Mouse (Mus musculus) brain, embryonic 14.5 days (tissue): ENCODE data around the gene Dand5. TPM values are rescaled to one million over a fixed set of nuclear protein-coding genes. Genes with fewer than 3 reads are reported as not detected.
"Not testable (repeated sequence)": the region's sequence is repeated elsewhere in the genome, so short reads cannot be mapped to it uniquely, and the experiment has no call there.

Experiments used
- DNase-seq: peaks from one replicate; pipeline ENCODE4 v3.0.0-alpha.2; 2011; ENCODE audit warnings: low read depth
- CTCF ChIP-seq: fragments of 200-500 bp; IDR thresholded peaks from 2 replicates; pipeline ENCODE4 v1.5.1; 2012; ENCODE audit warnings: inconsistent platforms, mild to moderate bottlenecking, moderate library complexity, borderline replicate concordance; ENCODE audit not compliant: insufficient read depth, insufficient read length; ENCODE audit errors: extremely low read depth
- POLR2A ChIP-seq: fragments of 200-500 bp; IDR thresholded peaks from 2 replicates; pipeline ENCODE4 v1.6.1; 2012; ENCODE audit warnings: mild to moderate bottlenecking, inconsistent platforms, borderline replicate concordance; ENCODE audit not compliant: poor library complexity, insufficient read depth, insufficient read length, severe bottlenecking; ENCODE audit errors: extremely low read depth
- polyA plus RNA-seq: library from polyadenylated mRNA; depleted of rRNA; stranded (reverse); fragments of >200 nt; gene quantifications from 2 replicates; pipeline ENCODE4 v1.2.3, GENCODE M21; 2012

Dand5 gene
- polyA plus RNA-seq, 1 experiment = 8.9 TPM

DNA sequence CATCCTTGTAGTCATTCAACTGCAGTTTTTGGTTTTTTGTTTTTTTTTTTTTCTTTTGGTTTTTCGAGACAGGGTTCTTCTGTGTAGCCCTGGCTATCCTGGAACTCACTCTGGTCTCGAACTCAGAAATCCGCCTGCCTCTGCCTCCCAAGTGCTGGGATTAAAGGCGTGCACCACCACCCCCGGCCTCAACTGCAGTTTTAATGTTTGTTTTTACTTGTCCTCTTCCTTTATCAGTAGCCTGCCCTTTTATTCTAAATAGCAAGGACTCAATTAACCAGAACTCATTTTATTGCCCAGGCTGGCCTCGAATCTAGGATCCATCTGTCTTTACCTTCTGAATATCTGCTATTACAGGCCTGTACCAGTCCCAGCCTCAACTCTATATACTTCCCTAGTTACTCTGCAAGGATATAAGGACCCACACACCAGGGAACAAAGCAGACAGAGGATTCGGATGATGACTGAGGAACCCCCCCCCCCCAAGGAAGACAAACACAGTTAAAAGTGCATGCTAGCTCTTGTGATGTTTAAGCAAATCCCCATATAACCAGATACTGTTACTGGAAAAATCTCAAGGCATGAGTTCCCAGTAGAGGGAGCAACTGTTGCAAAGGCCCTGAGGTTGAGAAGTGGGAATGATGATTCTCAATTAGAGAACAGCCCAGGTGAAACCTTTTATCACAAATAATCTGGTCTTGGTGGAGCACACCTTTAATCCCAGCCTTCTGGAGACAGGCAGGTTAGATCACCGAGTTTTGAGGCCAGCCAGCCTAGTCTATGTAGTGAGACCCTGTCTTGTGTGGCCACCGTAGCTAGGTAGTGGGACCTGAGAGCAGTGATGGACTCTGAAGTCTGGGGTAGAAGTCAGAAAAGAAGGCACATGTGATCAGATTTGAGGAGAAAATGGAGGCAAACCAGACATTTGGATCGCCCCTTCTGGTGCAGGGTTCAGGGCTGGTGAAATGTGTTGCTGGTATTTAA, 10.4 kb upstream of the Dand5 start:
- TF ChIP-seq POLR2A (no peak), CTCF (no peak)
- DNase-seq = no peak

DNA sequence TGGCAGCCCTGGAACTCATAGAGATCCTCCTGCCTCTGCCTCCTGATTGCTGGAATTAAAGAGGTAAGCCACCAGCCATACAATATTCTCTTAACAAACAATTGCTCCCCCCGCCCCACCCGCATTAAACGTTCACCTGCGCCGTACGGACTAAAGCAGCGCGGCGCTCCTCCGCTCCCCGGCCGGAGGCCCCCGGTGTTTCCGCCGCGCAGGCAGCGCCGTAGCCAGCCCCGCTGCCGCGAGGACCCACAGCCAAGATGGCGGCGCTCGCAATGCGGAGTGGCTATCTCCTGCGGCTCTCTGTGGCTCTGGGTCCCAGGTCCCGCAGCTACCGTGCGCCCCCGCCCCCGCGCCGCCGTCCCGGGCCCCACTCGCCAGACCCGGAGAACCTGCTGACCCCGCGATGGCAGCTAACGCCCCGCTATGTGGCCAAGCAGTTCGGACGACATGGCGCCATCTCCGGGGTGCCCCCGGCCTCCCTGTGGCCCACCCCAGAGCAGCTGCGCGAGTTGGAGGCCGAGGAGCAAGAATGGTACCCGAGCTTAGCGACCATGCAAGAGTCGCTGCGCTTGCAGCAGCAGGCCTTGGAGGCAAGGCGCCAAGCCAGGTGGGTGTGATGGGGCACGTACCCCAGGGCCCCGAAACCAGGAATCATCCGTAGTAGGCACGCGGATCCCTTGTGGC, 9.6 kb upstream of the Dand5 start:
- DNase-seq = peak; percentile 85

DNA sequence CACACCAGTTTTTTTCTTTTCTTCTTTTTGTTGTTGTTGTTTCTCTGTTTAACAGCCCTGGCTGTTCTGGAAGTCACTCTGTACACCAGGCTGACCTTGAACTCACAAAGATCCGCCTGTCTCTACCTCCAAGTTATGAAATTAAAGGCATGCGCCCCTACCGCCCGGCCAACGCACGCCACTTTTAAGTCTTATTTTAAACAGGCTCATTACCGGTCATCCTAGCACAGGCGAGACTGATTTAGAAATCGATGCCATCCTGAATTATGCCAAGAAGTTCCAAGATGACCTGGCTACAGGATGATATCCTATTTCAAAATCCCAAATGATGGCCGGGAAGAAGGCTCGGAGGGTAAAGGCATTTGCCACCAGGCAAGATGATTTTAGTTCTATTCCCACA, 8.9 kb upstream of the Dand5 start, which contains the start of gene Gadd45gip1:
TSS of gene Gadd45gip1 (plus strand) at position 33 of the 400 bp plus-strand sequence.
- DNase-seq = peak; percentile 20
- TF ChIP-seq POLR2A = no peak

More for the DNA sequence above, 9.6 kb upstream of the Dand5 start:
- TF ChIP-seq POLR2A = peak; percentile 90
- no peak for TF ChIP-seq CTCF

DNA sequence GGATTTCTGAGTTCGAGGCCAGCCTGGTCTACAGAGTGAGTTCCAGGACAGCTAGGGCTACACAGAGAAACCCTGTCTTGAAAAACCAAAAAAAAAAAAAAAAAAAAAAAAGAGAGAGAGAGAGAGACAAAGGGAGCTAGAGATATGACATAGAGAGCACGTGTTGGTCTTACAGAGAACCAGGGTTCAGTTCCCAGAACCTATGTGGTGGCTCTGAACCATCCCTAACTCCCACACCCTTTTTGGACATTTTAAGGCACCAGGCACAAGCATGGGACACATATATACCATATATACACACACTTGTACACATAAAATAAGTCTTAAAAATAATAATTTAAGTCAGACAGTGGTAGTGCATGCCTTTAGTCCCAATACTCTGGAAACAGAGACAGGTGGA, 3.9 kb upstream of the Dand5 start:
- DNase-seq = not testable (repeated sequence)

DNA sequence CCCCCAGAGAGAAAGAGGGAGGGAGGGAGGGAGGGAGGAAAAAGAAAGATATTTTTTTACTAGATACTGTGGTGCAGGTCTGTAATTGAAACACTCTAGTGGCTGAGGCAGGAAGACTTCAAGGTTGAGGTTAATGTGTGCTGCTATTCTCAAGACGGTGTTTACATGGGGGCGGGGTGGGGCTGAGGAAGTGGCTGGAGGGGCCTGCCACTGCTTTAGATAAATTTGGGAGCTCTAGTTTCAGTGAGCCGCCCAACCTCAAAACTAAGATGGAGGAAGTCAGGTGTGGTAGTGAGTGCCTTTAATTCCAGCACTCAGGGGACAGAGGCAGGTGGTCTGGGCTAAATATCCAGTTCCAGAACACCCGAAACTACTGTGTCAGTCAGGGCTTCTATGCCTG, 3.0 kb upstream of the Dand5 start:
- no peak for TF ChIP-seq CTCF
- TF ChIP-seq POLR2A = no peak
- DNase-seq = no peak

DNA sequence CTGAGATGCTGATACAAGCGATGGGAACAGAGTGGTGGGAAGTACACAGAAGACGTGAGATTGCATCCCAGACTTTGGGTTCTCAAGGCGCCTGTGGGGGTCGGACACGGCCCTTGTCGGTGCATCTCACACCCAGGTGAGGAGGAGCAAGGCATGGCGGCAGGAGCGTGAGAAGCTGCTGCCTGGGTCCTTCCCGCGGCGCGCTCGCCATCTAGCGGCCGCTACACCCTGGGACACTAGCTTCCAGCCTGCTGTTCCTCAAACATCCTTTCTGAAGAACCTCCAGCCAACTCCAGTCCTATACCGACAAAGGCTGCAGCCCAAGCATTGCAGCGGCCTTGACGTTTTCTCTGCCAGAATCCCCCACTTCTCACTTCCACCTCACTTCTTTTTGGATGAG, 1.0 kb upstream of the Dand5 start:
- peak; percentile 91 for DNase-seq
- TF ChIP-seq CTCF = peak; percentile 96
- no peak for TF ChIP-seq POLR2A

DNA sequence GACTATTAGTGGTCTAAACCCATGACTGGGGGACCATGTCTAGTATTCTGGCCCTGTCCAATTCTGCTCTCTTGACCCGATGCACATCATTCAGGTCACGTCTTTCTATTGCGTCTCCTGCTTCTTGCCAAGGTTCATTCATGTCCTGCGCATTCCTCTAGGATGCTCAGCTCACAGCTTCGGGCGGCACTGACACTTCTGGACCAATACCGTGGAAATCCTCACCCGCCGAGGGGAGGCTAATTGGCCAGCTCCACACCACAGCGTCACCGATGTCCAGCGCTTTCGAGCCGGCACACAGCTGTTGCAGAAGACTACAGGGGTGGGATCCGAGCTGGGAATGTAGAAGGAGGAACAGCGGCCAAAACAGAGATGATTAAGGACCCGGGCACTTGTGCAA, 6.5 kb downstream of the Dand5 start:
- no peak for DNase-seq
- TF ChIP-seq CTCF (no peak), POLR2A (no peak)

DNA sequence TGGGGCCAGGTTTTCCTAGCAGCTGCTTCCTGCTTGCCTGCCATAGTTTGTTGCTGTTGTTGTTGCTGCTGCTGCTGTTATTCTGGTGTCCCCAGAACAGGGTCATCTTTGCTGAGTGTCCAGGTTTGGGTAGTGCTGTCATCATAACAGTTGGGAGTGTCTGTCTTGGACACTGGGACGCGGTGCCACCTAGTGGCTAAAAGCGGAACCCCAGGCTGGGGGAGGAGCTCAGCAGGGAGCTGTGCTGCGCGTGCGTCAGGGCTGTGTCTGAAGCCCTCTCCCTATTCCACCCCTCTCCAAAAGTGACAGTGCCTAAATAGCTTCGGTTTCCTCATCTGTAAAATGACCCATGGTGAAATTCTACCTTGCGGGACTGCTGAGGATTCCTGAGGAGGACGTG, 7.1 kb downstream of the Dand5 start:
- TF ChIP-seq POLR2A (no peak), CTCF (peak; percentile 94)
- peak; percentile 90 for DNase-seq

DNA sequence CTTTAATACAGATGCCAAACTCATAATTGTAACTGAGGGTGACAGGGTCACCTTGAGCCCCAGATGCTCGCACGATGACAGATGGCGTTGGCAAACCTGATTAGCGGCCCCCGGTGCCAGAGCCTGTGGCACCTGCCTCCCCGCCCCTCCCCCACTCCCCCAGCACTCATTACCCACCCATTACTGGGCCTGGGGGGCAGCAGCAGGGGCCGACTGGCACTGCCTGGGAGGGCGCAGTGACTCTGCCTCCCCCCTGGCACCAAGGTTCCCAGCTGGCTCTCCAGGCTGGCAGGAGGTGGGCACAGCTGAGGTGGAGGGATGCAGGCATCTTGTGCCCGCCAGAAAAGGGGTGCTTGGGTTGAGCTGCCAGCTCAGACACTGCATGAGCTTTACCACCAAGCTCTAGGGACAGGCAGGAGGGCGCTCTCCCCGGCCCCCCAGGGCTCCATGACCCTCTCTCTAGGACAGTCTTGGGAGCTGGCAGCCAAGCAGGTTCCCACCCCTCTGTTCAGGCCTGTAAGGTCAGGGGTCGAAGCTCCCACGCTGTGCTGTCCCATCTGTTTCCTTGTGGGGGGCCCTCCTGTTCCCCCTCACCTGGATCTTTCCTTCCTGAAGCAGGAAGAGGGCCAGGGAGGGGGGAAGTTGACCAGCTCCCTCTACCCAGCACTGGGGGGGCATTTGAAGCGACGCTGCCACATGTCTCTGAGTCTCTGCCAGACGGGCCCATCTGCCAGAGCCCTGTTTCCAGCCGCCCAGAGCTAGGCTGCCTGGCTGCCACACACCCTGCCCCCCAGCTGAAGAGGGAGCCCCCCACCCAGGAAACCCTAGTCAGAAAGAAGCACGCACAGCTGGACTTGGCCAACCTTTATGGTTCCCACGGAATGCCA, 7.8 kb downstream of the Dand5 start:
- TF ChIP-seq POLR2A (no peak), CTCF (no peak)
- DNase-seq = peak; percentile 89

DNA sequence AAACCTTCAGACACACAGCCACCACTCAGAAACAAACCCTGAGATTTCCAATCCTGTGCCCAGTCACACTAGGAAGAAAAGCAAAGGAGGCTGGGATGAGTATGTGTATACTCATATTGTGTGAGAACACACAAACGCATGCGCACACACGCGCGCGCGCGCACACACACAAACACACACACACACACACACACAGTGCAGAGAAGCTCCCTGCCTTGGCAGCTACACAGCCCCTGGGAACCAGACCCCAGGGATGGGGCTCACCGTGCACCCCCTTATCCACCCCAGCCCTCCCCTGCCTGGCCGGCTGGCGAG, 8.4 kb downstream of the Dand5 start:
- DNase-seq = no peak
- TF ChIP-seq POLR2A (no peak), CTCF (no peak)

DNA sequence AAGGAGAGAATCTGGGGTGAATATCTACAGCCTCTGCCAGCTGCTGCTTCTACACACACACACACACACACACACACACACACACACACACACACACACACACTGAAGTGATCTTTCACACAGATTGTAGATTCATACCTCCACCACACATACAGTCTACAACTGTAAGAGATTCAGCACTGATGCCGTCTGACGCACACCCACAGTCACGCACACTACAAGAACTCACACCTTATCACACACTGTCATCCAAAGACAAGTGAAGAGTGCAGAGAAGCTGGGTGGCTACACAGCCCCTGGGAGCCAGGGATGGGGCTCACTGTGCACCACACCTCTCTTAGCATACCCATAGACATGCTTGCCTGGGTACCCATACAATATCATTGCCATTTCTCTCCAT, 8.8 kb downstream of the Dand5 start:
- TF ChIP-seq POLR2A = no peak
- no peak for TF ChIP-seq CTCF
- DNase-seq = peak; percentile 48
